Mouse (Mus musculus) stomach, embryonic 15.5 days (tissue): ENCODE measurements at regions not wholly inside any gene's neighbourhood (a gene's known extent, or its start where the extent isn't known, plus 50 kb on each side); places are given as distances from the start of the nearest gene placed in this dataset.

Experiments
- ATAC-seq: fragments of 200-750 bp; cut with Nextera tagmentation; 2 replicates; pipeline ENCODE4 v1.8.0; 2017; ENCODE audit warnings: low read depth, moderate number of reproducible peaks, moderate TSS enrichment; ENCODE audit not compliant: insufficient read depth, low FRiP score
- H3K27ac ChIP-seq: fragments of 300-500 bp; sonication (generic); 2 replicates; pipeline ENCODE4 v1.5.1; 2015; ENCODE audit warnings: mild to moderate bottlenecking, inconsistent platforms
- H3K27me3 ChIP-seq: fragments of 300-500 bp; sonication (generic); replicated peaks from 2 replicates; pipeline ENCODE4 v1.6.1; 2015; ENCODE audit warnings: inconsistent platforms
- H3K36me3 ChIP-seq: fragments of 300-500 bp; sonication (generic); 2 replicates; pipeline ENCODE4 v1.6.1; 2015; ENCODE audit warnings: inconsistent platforms
- H3K4me1 ChIP-seq: fragments of 300-500 bp; sonication (generic); 2 replicates; pipeline ENCODE4 v1.6.1; 2015; ENCODE audit warnings: inconsistent platforms
- H3K4me2 ChIP-seq: fragments of 300-500 bp; sonication (generic); 2 replicates; pipeline ENCODE4 v1.6.1; 2015; ENCODE audit warnings: mild to moderate bottlenecking, inconsistent platforms
- H3K4me3 ChIP-seq: fragments of 300-500 bp; sonication (generic); replicated peaks from 2 replicates; pipeline ENCODE4 v1.5.1; 2015; ENCODE audit warnings: inconsistent platforms
- H3K9ac ChIP-seq: fragments of 300-500 bp; sonication (generic); 2 replicates; pipeline ENCODE4 v1.6.1; 2015; ENCODE audit warnings: inconsistent platforms
- H3K9me3 ChIP-seq: fragments of 300-500 bp; sonication (generic); 2 replicates; pipeline ENCODE4 v1.6.1; 2016; ENCODE audit warnings: inconsistent platforms
- WGBS: fragments of 180-500 bp; shearing (Covaris S2); methylation state at CpG from one replicate; pipeline ENCODE4 v1.1.7; 2015; 5-methylcytosine and 5-hydroxymethylcytosine counted together

DNA sequence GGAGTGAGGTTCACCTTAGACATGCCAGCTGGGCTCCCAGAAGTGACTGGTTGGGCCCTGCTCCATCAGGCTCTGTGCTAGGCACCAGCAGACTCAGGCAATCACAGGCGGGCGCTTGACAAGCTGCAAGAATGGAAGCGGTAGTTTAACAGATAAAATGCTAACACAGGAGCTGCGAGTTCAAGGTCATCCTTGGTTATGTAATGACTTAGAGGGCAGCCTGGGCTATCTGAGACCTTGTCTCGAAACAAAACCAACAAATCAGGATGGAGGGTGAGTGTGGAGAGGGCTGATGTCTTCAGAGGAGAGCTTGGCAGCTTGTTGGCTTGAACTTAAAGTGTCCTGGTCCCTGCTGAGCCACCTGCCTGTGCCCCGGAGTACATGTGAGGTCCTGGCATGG is 107.6 kb downstream of the Vegfa start:
- Histone ChIP-seq H3K27ac (no peak overlapping the region), H3K27me3 (no peaks in the 10 kb centered on the region), H3K9ac (no peak overlapping the region), H3K4me2 (no peak overlapping the region), H3K4me3 (no peak overlapping the region), H3K36me3 (no peaks in the 10 kb centered on the region), H3K4me1 (no peaks in the 10 kb centered on the region), H3K9me3 (no peaks in the 10 kb centered on the region)
- WGBS = 87% methylated on average over 6 of the region's 6 CpGs
- no peak for ATAC-seq

DNA sequence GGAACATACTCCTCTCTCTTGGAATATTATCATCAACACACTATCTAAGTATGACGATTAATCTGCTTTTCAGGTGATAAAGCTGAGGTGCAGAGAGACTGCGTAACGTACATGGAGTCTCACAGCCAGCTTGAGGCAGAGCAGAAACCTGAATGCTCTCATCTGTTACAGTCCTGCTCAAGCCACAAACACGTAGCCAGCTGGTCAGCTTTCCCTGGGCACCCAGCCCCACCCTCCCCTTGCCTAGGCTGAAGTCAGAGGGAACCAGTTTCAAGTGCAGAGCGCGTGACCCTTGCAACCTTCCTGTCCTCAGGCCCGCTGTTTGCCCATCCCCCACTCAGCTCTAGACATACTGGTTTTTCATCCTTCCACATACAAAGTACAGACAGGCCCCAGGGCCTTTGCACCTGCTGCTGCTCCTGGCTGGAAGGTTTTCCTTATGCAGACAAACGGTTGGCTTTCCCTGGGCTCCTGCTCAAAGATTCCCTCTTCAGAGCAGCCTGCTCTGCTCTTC is 108.9 kb downstream of the Vegfa start:
- no peak overlapping the region for H3K27ac ChIP-seq
- H3K36me3 ChIP-seq = no peaks in the 10 kb centered on the region
- no peaks in the 10 kb centered on the region for H3K4me1 ChIP-seq
- no peak overlapping the region for H3K4me3 ChIP-seq
- no peak overlapping the region for H3K4me2 ChIP-seq
- no peak; the same call in 1 of the 2 replicates for ATAC-seq
- H3K9ac ChIP-seq = no peak overlapping the region
- whole genome bisulfite sequencing = 62% methylated on average over 8 of the region's 8 CpGs
- H3K27me3 ChIP-seq = no peaks in the 10 kb centered on the region
- no peaks in the 10 kb centered on the region for H3K9me3 ChIP-seq

DNA sequence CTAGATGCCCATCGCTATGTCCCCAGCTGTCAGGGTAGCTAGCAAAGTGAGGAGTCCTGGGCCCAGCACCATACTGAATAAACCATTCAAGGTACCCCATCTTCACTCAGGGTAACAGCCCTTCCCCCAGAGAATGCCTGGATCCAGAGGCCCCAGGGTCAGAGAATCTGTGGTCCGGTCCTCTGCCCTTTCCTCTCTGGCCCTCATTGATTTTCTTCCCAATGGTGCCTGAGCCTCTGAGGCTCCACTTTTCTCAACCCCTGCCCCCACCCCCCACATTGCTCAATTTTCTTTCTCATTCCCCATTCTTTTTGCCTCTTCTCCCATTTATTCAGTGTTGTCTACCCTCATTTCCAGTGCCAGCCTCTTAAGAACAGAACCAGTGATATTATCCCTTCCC is 114.5 kb downstream of the Vegfa start:
- Histone ChIP-seq H3K27me3 (no peaks in the 10 kb centered on the region), H3K27ac (no peak overlapping the region), H3K4me2 (no peak overlapping the region), H3K9ac (no peak overlapping the region), H3K4me3 (no peak overlapping the region), H3K4me1 (0 out of 2 replicates have a peak, but pooled peaks cover 6% of the 10 kb centered on the region), H3K36me3 (no peaks in the 10 kb centered on the region), H3K9me3 (no peaks in the 10 kb centered on the region)
- 92% methylated on average over 2 of the region's 2 CpGs for WGBS
- ATAC-seq = no peak

DNA sequence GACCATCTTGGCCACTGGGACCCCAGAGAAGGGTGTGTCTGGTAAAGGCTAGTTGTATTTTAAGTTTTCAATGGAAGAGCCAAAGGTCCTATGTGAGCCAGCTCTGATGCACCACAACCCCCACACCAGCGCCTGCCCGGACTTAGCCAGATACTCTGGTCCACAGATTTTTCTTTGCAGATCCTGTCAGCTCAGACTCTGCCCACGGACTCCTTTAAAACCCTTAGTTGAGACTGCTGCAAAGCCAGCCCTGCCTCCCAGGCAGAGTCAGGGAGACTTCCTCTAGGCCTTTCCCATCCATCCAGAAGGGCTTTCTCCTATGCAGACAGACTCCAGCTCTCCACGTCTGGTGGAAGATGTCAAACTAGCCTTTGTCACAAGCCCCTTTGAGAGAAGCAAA is 115.2 kb downstream of the Vegfa start:
- Histone ChIP-seq H3K9me3 (no peaks in the 10 kb centered on the region), H3K4me3 (no peak overlapping the region), H3K4me1 (0 out of 2 replicates have a peak, but pooled peaks cover 6% of the 10 kb centered on the region), H3K36me3 (no peaks in the 10 kb centered on the region), H3K27ac (peak overlapping the region; percentile 7; the same call in 1 of the 2 replicates), H3K27me3 (no peaks in the 10 kb centered on the region), H3K4me2 (no peak overlapping the region), H3K9ac (no peak overlapping the region)
- WGBS = 46% methylated on average over 4 of the region's 4 CpGs
- ATAC-seq = no peak

DNA sequence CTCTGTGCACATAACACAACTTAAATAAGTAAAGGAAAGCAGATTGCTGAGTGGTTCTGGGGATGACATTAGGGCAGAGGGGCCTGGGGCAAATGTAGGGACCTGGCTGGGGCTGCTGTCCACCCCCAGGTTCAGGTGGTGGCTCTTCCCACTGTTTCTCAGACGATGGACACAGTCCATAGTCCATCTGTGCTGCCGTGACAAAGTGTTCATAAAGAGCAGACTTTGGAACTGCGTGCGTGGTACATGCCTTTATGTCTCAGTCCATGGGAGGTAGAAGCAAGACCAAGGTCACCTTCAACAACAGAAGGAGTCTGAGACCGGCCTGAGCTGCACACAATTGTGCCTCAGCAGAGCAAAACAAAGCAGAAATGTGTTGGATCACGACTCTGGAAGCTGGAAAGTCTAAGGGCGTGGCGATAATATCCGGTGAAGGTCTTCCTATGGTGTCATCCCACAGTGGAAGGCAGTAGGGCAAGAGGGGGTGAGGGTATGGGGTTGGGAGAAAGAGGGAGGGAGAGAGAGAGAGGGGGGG is 117.4 kb downstream of the Vegfa start:
- Histone ChIP-seq H3K27me3 (no peaks in the 10 kb centered on the region), H3K9me3 (no peaks in the 10 kb centered on the region), H3K4me3 (no peak overlapping the region), H3K27ac (no peak overlapping the region), H3K4me2 (no peak overlapping the region), H3K36me3 (no peaks in the 10 kb centered on the region), H3K4me1 (0 out of 2 replicates have a peak, but pooled peaks cover 8% of the 10 kb centered on the region), H3K9ac (no peak overlapping the region)
- WGBS = 84% methylated on average over 9 of the region's 9 CpGs
- ATAC-seq = no peak

DNA sequence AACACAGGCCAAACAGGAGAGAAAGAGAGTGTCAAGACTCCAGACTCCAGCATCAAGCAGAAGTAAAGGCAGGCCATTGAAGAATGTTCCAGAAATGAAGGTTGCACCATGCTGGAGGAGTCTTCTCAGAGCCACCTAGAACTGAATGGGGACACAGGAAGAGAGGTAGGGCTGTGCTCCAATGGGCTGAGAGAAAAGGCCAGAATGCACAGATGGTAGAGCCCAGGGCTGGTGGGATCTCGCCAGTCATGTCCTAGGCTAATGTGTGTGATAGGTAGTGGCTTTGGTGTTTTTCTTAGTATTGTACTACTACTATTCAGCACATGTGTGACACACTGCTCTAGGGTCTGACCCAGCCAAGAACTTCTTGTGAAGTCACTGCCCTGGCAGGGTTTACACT is 117.9 kb downstream of the Vegfa start:
- WGBS = 59% methylated on average over 1 of the region's 1 CpGs
- no peaks in the 10 kb centered on the region for H3K9me3 ChIP-seq
- no peaks in the 10 kb centered on the region for H3K36me3 ChIP-seq
- H3K4me1 ChIP-seq = 0 out of 2 replicates have a peak, but pooled peaks cover 8% of the 10 kb centered on the region
- no peak overlapping the region for H3K27ac ChIP-seq
- H3K4me3 ChIP-seq = no peak overlapping the region
- no peak overlapping the region for H3K4me2 ChIP-seq
- no peak overlapping the region for H3K9ac ChIP-seq
- no peaks in the 10 kb centered on the region for H3K27me3 ChIP-seq
- no peak; the same call in 1 of the 2 replicates for ATAC-seq

DNA sequence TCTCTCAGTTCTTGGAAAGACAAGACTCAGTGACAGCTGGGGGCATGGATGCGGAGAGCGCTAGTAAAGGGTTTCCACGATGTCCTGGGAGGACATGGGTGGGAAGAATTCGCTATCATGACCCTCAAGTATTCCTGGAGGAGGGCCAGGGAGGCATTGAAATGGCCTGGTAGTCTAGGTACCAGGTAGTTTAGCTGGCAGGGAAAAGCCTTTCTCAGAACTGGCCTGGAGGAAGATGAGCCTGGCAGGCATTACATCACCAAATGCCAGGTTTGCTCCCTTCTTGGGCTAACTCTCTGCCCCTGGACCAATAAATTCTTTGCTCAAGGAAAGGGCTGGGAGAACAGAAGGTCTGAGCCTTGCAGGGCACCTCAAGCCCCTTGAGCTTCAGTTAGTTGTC is 118.5 kb downstream of the Vegfa start:
- 91% methylated on average over 4 of the region's 4 CpGs for WGBS
- H3K4me2 ChIP-seq = no peak overlapping the region
- H3K27me3 ChIP-seq = no peaks in the 10 kb centered on the region
- no peaks in the 10 kb centered on the region for H3K36me3 ChIP-seq
- no peak overlapping the region for H3K9ac ChIP-seq
- no peak for ATAC-seq
- H3K9me3 ChIP-seq = no peaks in the 10 kb centered on the region
- no peak overlapping the region for H3K27ac ChIP-seq
- 0 out of 2 replicates have a peak, but pooled peaks cover 8% of the 10 kb centered on the region for H3K4me1 ChIP-seq
- H3K4me3 ChIP-seq = no peak overlapping the region

- Histone ChIP-seq H3K4me1 (0 out of 2 replicates have a peak, but pooled peaks cover 4% of the 10 kb centered on the region), H3K27me3 (no peaks in the 10 kb centered on the region), H3K27ac (no peak overlapping the region), H3K36me3 (no peaks in the 10 kb centered on the region), H3K9me3 (no peaks in the 10 kb centered on the region), H3K4me3 (no peak overlapping the region), H3K4me2 (no peak overlapping the region), H3K9ac (no peak overlapping the region)
- ATAC-seq = no peak
- WGBS = 87% methylated on average over 3 of the region's 3 CpGs
Measured at GRCm38 (mm10) chr17:45912165-45912564, 120.0 kb downstream of the Vegfa start.

DNA sequence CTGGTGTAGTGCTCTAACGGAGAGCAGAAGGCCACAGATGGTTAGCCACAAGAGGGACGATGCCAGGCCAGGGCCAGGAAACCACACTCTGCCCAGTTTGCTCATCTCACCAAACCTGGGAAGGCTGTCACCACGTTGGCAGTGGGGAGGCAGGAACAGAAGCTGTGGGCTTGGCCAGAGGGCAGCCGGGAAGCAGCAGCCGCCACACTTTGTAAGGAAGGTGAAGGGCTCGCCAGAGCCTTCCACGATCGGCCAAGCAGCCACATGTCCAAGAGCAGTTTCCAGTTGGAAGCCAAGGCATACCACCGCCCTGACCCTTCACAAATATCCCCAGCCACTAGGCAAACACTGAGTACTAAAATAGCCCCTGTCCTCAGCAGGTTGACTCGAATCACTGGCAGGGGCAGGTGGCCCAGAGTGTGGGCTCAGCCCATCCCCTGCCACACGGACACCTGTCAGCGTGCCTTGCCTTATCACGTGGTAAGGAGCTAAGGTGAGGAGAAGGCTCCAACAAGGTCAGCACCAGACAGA is 120.9 kb downstream of the Vegfa start:
- 78% methylated on average over 13 of the region's 13 CpGs for WGBS
- Histone ChIP-seq H3K9me3 (no peaks in the 10 kb centered on the region), H3K4me1 (0 out of 2 replicates have a peak, but pooled peaks cover 3% of the 10 kb centered on the region), H3K4me2 (no peak overlapping the region), H3K9ac (no peak overlapping the region), H3K36me3 (no peaks in the 10 kb centered on the region), H3K27me3 (no peaks in the 10 kb centered on the region), H3K27ac (no peak overlapping the region), H3K4me3 (no peak overlapping the region)
- ATAC-seq = no peak

- H3K27me3 ChIP-seq = no peaks in the 10 kb centered on the region
- H3K4me1 ChIP-seq = 0 out of 2 replicates have a peak, but pooled peaks cover 3% of the 10 kb centered on the region
- WGBS = 80% methylated on average over 3 of the region's 3 CpGs
- peak; percentile 21; the same call in 1 of the 2 replicates for ATAC-seq
- H3K36me3 ChIP-seq = no peaks in the 10 kb centered on the region
- H3K27ac ChIP-seq = no peak overlapping the region
- H3K4me3 ChIP-seq = no peak overlapping the region
- H3K4me2 ChIP-seq = no peak overlapping the region
- no peak overlapping the region for H3K9ac ChIP-seq
- H3K9me3 ChIP-seq = no peaks in the 10 kb centered on the region
Measured at GRCm38 (mm10) chr17:45910245-45910644, 121.9 kb downstream of the Vegfa start.

DNA sequence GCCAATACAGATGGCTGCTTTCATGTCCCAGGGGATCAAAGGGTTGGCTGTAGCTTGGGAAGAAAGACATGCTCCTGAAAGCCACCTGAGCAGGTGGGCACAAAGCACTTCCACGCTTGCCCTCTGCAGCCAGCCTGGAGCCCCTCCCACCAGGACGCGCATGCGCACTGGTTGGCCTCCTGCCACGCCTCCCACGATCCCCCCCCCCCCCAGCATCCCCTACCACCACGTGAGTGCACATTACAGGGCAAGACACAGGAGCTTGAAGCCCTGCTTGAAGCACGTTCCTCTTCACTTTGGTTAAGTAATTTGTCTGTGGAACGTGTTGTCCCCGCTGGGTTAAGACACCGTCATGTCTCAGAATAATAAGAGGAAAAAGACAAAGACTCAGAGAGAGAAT is 124.6 kb downstream of the Vegfa start:
- Histone ChIP-seq H3K27me3 (no peaks in the 10 kb centered on the region), H3K4me2 (no peak overlapping the region), H3K9ac (no peak overlapping the region), H3K9me3 (no peaks in the 10 kb centered on the region), H3K36me3 (no peaks in the 10 kb centered on the region), H3K4me1 (0 out of 2 replicates have a peak, but pooled peaks cover 3% of the 10 kb centered on the region), H3K4me3 (no peak overlapping the region), H3K27ac (no peak overlapping the region)
- ATAC-seq = no peak
- 63% methylated on average over 11 of the region's 11 CpGs for WGBS

GRCm38 (mm10) chr17:45905596-45905995 is 126.6 kb downstream of the Vegfa start:
- no peak overlapping the region for H3K9ac ChIP-seq
- H3K27me3 ChIP-seq = no peaks in the 10 kb centered on the region
- H3K9me3 ChIP-seq = no peaks in the 10 kb centered on the region
- 0 out of 2 replicates have a peak, but pooled peaks cover 3% of the 10 kb centered on the region for H3K4me1 ChIP-seq
- no peak overlapping the region for H3K4me3 ChIP-seq
- H3K4me2 ChIP-seq = no peak overlapping the region
- ATAC-seq = no peak
- H3K36me3 ChIP-seq = no peaks in the 10 kb centered on the region
- H3K27ac ChIP-seq = no peak overlapping the region
- 58% methylated on average over 7 of the region's 7 CpGs for WGBS
